Mouse (Mus musculus): ENCODE results near the gene Tdgf1. TPM values are rescaled to one million over a fixed set of nuclear protein-coding genes. Genes with fewer than 3 reads are reported as not detected.

Tdgf1 gene
- polyA plus RNA-seq, 1 experiment from 2014 or later: not detected

GRCm38 (mm10) chr9:110988078-110988477 lies 42.1 kb upstream of the Tdgf1 start:
- Histone ChIP-seq H3K27ac (replicated peaks) (no peak overlapping the region), H3K4me1 (replicated peaks; ENCODE audit: control insufficient read depth, insufficient read depth) (no peaks in the 10 kb centered on the region), H3K4me2 (replicated peaks; ENCODE audit: low read depth) (no peak overlapping the region), H3K27me3 (ENCODE audit: control insufficient read depth, insufficient read depth, low read length) (no peaks in the 10 kb centered on the region), H3K9me3 (ENCODE audit: control insufficient read depth, low read length) (no peaks in the 10 kb centered on the region), H3K4me3 (ENCODE audit: low read depth, low read length) (no peak overlapping the region), H3K36me3 (ENCODE audit: control insufficient read depth, insufficient read depth, low read length) (no peaks in the 10 kb centered on the region), H3K9ac (ENCODE audit: low read length) (no peak overlapping the region)
- TF ChIP-seq CTCF (IDR thresholded peaks at IDR 0.05; ENCODE audit: low read depth) (no peak), EP300 (optimal IDR thresholded peaks at IDR 0.05) (no peak)
- DNase-seq (ENCODE audit: low spot score): no peak
- WGBS: 79% methylated on average over 3 of the region's 3 CpGs
- ATAC-seq (ENCODE audit: low FRiP score, low TSS enrichment): no peak

GRCm38 (mm10) chr9:110987331-110987730 lies 41.4 kb upstream of the Tdgf1 start:
- no peaks in the 10 kb centered on the region for H3K36me3 ChIP-seq (ENCODE audit: control insufficient read depth, insufficient read depth, low read length)
- no peaks in the 10 kb centered on the region for H3K27me3 ChIP-seq (ENCODE audit: control insufficient read depth, insufficient read depth, low read length)
- no peak overlapping the region for H3K4me3 ChIP-seq (ENCODE audit: low read depth, low read length)
- no peak overlapping the region for H3K9ac ChIP-seq (ENCODE audit: low read length)
- DNase-seq (ENCODE audit: low spot score) (no peak), ATAC-seq (ENCODE audit: low FRiP score, low TSS enrichment) (no peak)
- TF ChIP-seq CTCF (IDR thresholded peaks at IDR 0.05; ENCODE audit: low read depth) (no peak), EP300 (optimal IDR thresholded peaks at IDR 0.05) (no peak)
- H3K4me1 ChIP-seq (replicated peaks; ENCODE audit: control insufficient read depth, insufficient read depth): no peaks in the 10 kb centered on the region
- no peak overlapping the region for H3K27ac ChIP-seq (replicated peaks)
- no peaks in the 10 kb centered on the region for H3K9me3 ChIP-seq (ENCODE audit: control insufficient read depth, low read length)
- 56% methylated on average over 4 of the region's 4 CpGs for WGBS
- no peak overlapping the region for H3K4me2 ChIP-seq (replicated peaks; ENCODE audit: low read depth)

GRCm38 (mm10) chr9:110985951-110986350 lies 40.0 kb upstream of the Tdgf1 start:
- H3K27ac ChIP-seq (replicated peaks): no peak overlapping the region
- no peak overlapping the region for H3K4me2 ChIP-seq (replicated peaks; ENCODE audit: low read depth)
- TF ChIP-seq EP300 (optimal IDR thresholded peaks at IDR 0.05) (no peak), CTCF (IDR thresholded peaks at IDR 0.05; ENCODE audit: low read depth) (no peak)
- DNase-seq (ENCODE audit: low spot score): no peak
- H3K9me3 ChIP-seq (ENCODE audit: control insufficient read depth, low read length): no peaks in the 10 kb centered on the region
- no peak overlapping the region for H3K4me3 ChIP-seq (ENCODE audit: low read depth, low read length)
- WGBS: 87% methylated on average over 8 of the region's 8 CpGs
- no peaks in the 10 kb centered on the region for H3K36me3 ChIP-seq (ENCODE audit: control insufficient read depth, insufficient read depth, low read length)
- no peaks in the 10 kb centered on the region for H3K4me1 ChIP-seq (replicated peaks; ENCODE audit: control insufficient read depth, insufficient read depth)
- H3K9ac ChIP-seq (ENCODE audit: low read length): no peak overlapping the region
- no peaks in the 10 kb centered on the region for H3K27me3 ChIP-seq (ENCODE audit: control insufficient read depth, insufficient read depth, low read length)
- no peak for ATAC-seq (ENCODE audit: low FRiP score, low TSS enrichment)

- no peak for DNase-seq (ENCODE audit: low spot score)
- H3K36me3 ChIP-seq (ENCODE audit: control insufficient read depth, insufficient read depth, low read length): no peaks in the 10 kb centered on the region
These were observed 39.6 kb upstream of the Tdgf1 start for GRCm38 (mm10) chr9:110985541-110985940.

GRCm38 (mm10) chr9:110984096-110984495 lies 38.1 kb upstream of the Tdgf1 start:
- no peaks in the 10 kb centered on the region for H3K4me1 ChIP-seq (replicated peaks; ENCODE audit: control insufficient read depth, insufficient read depth)
- ATAC-seq (ENCODE audit: low FRiP score, low TSS enrichment): no peak
- WGBS: 89% methylated on average over 9 of the region's 9 CpGs
- no peak for DNase-seq (ENCODE audit: low spot score)
- no peak overlapping the region for H3K4me2 ChIP-seq (replicated peaks; ENCODE audit: low read depth)
- TF ChIP-seq CTCF (IDR thresholded peaks at IDR 0.05; ENCODE audit: low read depth) (no peak), EP300 (optimal IDR thresholded peaks at IDR 0.05) (no peak)
- H3K9me3 ChIP-seq (ENCODE audit: control insufficient read depth, low read length): no peaks in the 10 kb centered on the region
- H3K27ac ChIP-seq (replicated peaks): no peak overlapping the region
- no peaks in the 10 kb centered on the region for H3K36me3 ChIP-seq (ENCODE audit: control insufficient read depth, insufficient read depth, low read length)
- no peak overlapping the region for H3K9ac ChIP-seq (ENCODE audit: low read length)
- H3K27me3 ChIP-seq (ENCODE audit: control insufficient read depth, insufficient read depth, low read length): no peaks in the 10 kb centered on the region
- H3K4me3 ChIP-seq (ENCODE audit: low read depth, low read length): no peak overlapping the region

More at GRCm38 (mm10) chr9:110985541-110985940, 39.6 kb upstream of the Tdgf1 start:
- Histone ChIP-seq H3K9me3 (ENCODE audit: control insufficient read depth, low read length) (no peaks in the 10 kb centered on the region), H3K4me1 (replicated peaks; ENCODE audit: control insufficient read depth, insufficient read depth) (no peaks in the 10 kb centered on the region), H3K4me2 (replicated peaks; ENCODE audit: low read depth) (no peak overlapping the region), H3K4me3 (ENCODE audit: low read depth, low read length) (no peak overlapping the region), H3K27me3 (ENCODE audit: control insufficient read depth, insufficient read depth, low read length) (no peaks in the 10 kb centered on the region), H3K27ac (replicated peaks) (no peak overlapping the region), H3K9ac (ENCODE audit: low read length) (no peak overlapping the region)
- TF ChIP-seq EP300 (optimal IDR thresholded peaks at IDR 0.05) (no peak), CTCF (IDR thresholded peaks at IDR 0.05; ENCODE audit: low read depth) (no peak)
- no peak for ATAC-seq (ENCODE audit: low FRiP score, low TSS enrichment)
- WGBS: 90% methylated on average over 5 of the region's 5 CpGs

- no peak overlapping the region for H3K9ac ChIP-seq (ENCODE audit: low read length)
- 68% methylated on average over 4 of the region's 4 CpGs for WGBS
- no peak for DNase-seq (ENCODE audit: low spot score)
These were observed 36.4 kb upstream of the Tdgf1 start for GRCm38 (mm10) chr9:110982351-110982750.

More at GRCm38 (mm10) chr9:110982351-110982750, 36.4 kb upstream of the Tdgf1 start:
- ATAC-seq (ENCODE audit: low FRiP score, low TSS enrichment): no peak
- Histone ChIP-seq H3K4me3 (ENCODE audit: low read depth, low read length) (no peak overlapping the region), H3K9me3 (ENCODE audit: control insufficient read depth, low read length) (no peaks in the 10 kb centered on the region), H3K36me3 (ENCODE audit: control insufficient read depth, insufficient read depth, low read length) (no peaks in the 10 kb centered on the region), H3K27me3 (ENCODE audit: control insufficient read depth, insufficient read depth, low read length) (no peaks in the 10 kb centered on the region), H3K4me1 (replicated peaks; ENCODE audit: control insufficient read depth, insufficient read depth) (no peaks in the 10 kb centered on the region), H3K4me2 (replicated peaks; ENCODE audit: low read depth) (no peak overlapping the region), H3K27ac (replicated peaks) (no peak overlapping the region)
- no peak for TF ChIP-seq CTCF (IDR thresholded peaks at IDR 0.05; ENCODE audit: low read depth)
- no peak for TF ChIP-seq EP300 (optimal IDR thresholded peaks at IDR 0.05)
